Mouse (Mus musculus): ENCODE data around the gene Tcp11l2. TPM values are rescaled to one million over a fixed set of nuclear protein-coding genes. Genes with fewer than 3 reads are reported as not detected.

Gene Tcp11l2
- polyA plus RNA-seq, 2 experiments: 31.4 to 44.2 TPM

DNA sequence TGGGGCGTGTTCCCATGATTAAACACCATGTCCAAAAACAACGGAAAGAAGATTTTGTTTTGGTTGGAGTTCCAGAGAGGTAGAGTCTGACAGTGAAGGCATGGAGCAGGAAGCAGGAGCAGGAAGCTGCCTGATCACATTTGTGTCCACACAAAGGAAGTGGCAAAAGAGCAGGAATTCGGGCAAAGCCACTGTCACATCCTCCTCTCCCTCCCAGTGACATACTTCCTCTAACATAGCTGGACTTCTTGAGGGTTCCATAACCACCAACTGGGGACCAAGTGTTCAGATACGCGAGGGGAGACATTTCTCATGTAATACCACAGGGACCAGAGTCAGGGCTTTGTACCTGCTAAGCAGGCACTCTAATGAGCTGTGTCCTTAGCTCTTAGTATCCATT is 70.8 kb downstream of the Tcp11l2 start:
- Histone ChIP-seq H3K9me3 (ENCODE audit: control insufficient read depth, low read length) (no peaks in the 10 kb centered on the region), H3K27ac (no peak overlapping the region), H3K9ac (replicated peaks) (no peak overlapping the region), H3K27me3 (ENCODE audit: control insufficient read depth, insufficient read depth, low read length) (no peaks in the 10 kb centered on the region), H3K36me3 (replicated peaks; ENCODE audit: control insufficient read depth, insufficient read depth, low read depth) (peaks cover 4% of the 10 kb centered on the region; the same call in 1 of the 2 replicates), H3K4me3 (ENCODE audit: insufficient read depth in 1 of 2, low read depth in 2 of 2, low read length in 2 of 2) (no peak overlapping the region), H3K4me1 (replicated peaks; ENCODE audit: control insufficient read depth in 2 of 2, insufficient read depth in 2 of 2, low read length in 1 of 2) (peaks cover 0 to 4% of the 10 kb centered on the region in 2 experiments; a peak in 1 of 4 replicates), H3K4me2 (ENCODE audit: low read depth) (no peak overlapping the region)
- DNase-seq (ENCODE audit: low read depth in 3 of 3, low spot score in 3 of 3) (no peak), ATAC-seq (ENCODE audit: insufficient read depth) (no peak)
- TF ChIP-seq EP300 (IDR thresholded peaks at IDR 0.05; ENCODE audit: low read depth) (no peak), CTCF (IDR thresholded peaks at IDR 0.05; ENCODE audit: low read depth) (no peak)
- 58% methylated on average over 5 of the region's 5 CpGs for WGBS (ENCODE audit: insufficient replicate concordance)

DNA sequence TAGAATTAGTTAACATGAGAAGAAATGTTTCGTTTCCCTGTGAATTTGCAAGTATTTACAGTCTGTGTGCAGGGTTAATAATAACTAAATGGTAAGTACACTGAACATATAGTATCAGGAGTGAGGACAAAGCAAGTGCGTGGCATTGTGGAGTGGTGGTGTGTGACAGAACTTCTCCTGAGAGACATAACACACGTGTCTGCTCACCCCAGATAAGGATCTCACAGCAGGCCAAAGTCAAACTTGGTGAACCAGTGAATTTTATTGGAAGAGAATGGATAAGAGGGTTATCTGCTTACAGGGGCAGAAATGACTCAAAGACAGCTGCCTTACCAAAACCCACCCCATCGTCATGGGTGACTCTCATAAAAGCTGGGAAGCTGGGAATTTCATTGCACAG is 72.5 kb downstream of the Tcp11l2 start:
- Histone ChIP-seq H3K9me3 (ENCODE audit: control insufficient read depth, low read length) (no peaks in the 10 kb centered on the region), H3K27ac (no peak overlapping the region), H3K4me2 (ENCODE audit: low read depth) (no peak overlapping the region), H3K27me3 (ENCODE audit: control insufficient read depth, insufficient read depth, low read length) (no peaks in the 10 kb centered on the region), H3K4me3 (ENCODE audit: insufficient read depth in 1 of 2, low read depth in 2 of 2, low read length in 2 of 2) (no peak overlapping the region), H3K9ac (replicated peaks) (no peak overlapping the region), H3K4me1 (replicated peaks; ENCODE audit: control insufficient read depth in 2 of 2, insufficient read depth in 2 of 2, low read length in 1 of 2) (peaks cover 0 to 4% of the 10 kb centered on the region in 2 experiments; a peak in 1 of 4 replicates), H3K36me3 (replicated peaks; ENCODE audit: control insufficient read depth, insufficient read depth, low read depth) (peaks cover 8% of the 10 kb centered on the region; the same call in 1 of the 2 replicates)
- no peak for TF ChIP-seq EP300 (IDR thresholded peaks at IDR 0.05; ENCODE audit: low read depth)
- TF ChIP-seq CTCF (IDR thresholded peaks at IDR 0.05; ENCODE audit: low read depth): no peak
- WGBS (ENCODE audit: insufficient replicate concordance): 38% methylated on average over 4 of the region's 4 CpGs
- ATAC-seq (ENCODE audit: insufficient read depth) (no peak), DNase-seq (ENCODE audit: low read depth in 3 of 3, low spot score in 3 of 3) (no peak)

- TF ChIP-seq EP300 (IDR thresholded peaks at IDR 0.05; ENCODE audit: low read depth) (no peak), CTCF (IDR thresholded peaks at IDR 0.05; ENCODE audit: low read depth) (no peak)
- Histone ChIP-seq H3K36me3 (replicated peaks; ENCODE audit: control insufficient read depth, insufficient read depth, low read depth) (peaks cover 4% of the 10 kb centered on the region; the same call in 1 of the 2 replicates), H3K27me3 (ENCODE audit: control insufficient read depth, insufficient read depth, low read length) (no peaks in the 10 kb centered on the region), H3K4me1 (replicated peaks; ENCODE audit: control insufficient read depth in 2 of 2, insufficient read depth in 2 of 2, low read length in 1 of 2) (peaks cover 0 to 1% of the 10 kb centered on the region in 2 experiments; a peak in 1 of 4 replicates), H3K27ac (no peak overlapping the region), H3K9me3 (ENCODE audit: control insufficient read depth, low read length) (no peaks in the 10 kb centered on the region), H3K9ac (replicated peaks) (no peak overlapping the region), H3K4me2 (ENCODE audit: low read depth) (no peak overlapping the region), H3K4me3 (ENCODE audit: insufficient read depth in 1 of 2, low read depth in 2 of 2, low read length in 2 of 2) (no peak overlapping the region)
- WGBS (ENCODE audit: insufficient replicate concordance): 72% methylated on average over 4 of the region's 4 CpGs
- ATAC-seq (ENCODE audit: insufficient read depth) (no peak), DNase-seq (ENCODE audit: low read depth in 3 of 3, low spot score in 3 of 3) (no peak)
These were observed 77.6 kb downstream of the Tcp11l2 start for GRCm38 (mm10) chr10:84654029-84654428.

GRCm38 (mm10) chr10:84654731-84655130 is 78.3 kb downstream of the Tcp11l2 start:
- no peak overlapping the region for H3K4me3 ChIP-seq (ENCODE audit: insufficient read depth in 1 of 2, low read depth in 2 of 2, low read length in 2 of 2)
- H3K27ac ChIP-seq: no peak overlapping the region
- no peak for DNase-seq (ENCODE audit: low read depth in 3 of 3, low spot score in 3 of 3)
- WGBS (ENCODE audit: insufficient replicate concordance): 68% methylated on average over 4 of the region's 4 CpGs
- ATAC-seq (ENCODE audit: insufficient read depth): no peak
- TF ChIP-seq EP300 (IDR thresholded peaks at IDR 0.05; ENCODE audit: low read depth): no peak
- no peak for TF ChIP-seq CTCF (IDR thresholded peaks at IDR 0.05; ENCODE audit: low read depth)
- H3K4me1 ChIP-seq (replicated peaks; ENCODE audit: control insufficient read depth in 2 of 2, insufficient read depth in 2 of 2, low read length in 1 of 2): no peaks in the 10 kb centered on the region
- H3K9ac ChIP-seq (replicated peaks): no peak overlapping the region
- H3K36me3 ChIP-seq (replicated peaks; ENCODE audit: control insufficient read depth, insufficient read depth, low read depth): peaks cover 4% of the 10 kb centered on the region; the same call in 1 of the 2 replicates
- H3K9me3 ChIP-seq (ENCODE audit: control insufficient read depth, low read length): no peaks in the 10 kb centered on the region
- no peaks in the 10 kb centered on the region for H3K27me3 ChIP-seq (ENCODE audit: control insufficient read depth, insufficient read depth, low read length)
- H3K4me2 ChIP-seq (ENCODE audit: low read depth): no peak overlapping the region

GRCm38 (mm10) chr10:84656618-84657017 is 80.2 kb downstream of the Tcp11l2 start:
- no peak overlapping the region for H3K27ac ChIP-seq
- no peaks in the 10 kb centered on the region for H3K4me1 ChIP-seq (replicated peaks; ENCODE audit: control insufficient read depth in 2 of 2, insufficient read depth in 2 of 2, low read length in 1 of 2)
- ATAC-seq (ENCODE audit: insufficient read depth) (no peak), DNase-seq (ENCODE audit: low read depth in 3 of 3, low spot score in 3 of 3) (no peak)
- no peaks in the 10 kb centered on the region for H3K9me3 ChIP-seq (ENCODE audit: control insufficient read depth, low read length)
- no peaks in the 10 kb centered on the region for H3K27me3 ChIP-seq (ENCODE audit: control insufficient read depth, insufficient read depth, low read length)
- WGBS (ENCODE audit: insufficient replicate concordance): 78% methylated on average over 4 of the region's 4 CpGs
- H3K36me3 ChIP-seq (replicated peaks; ENCODE audit: control insufficient read depth, insufficient read depth, low read depth): peaks cover 4% of the 10 kb centered on the region; the same call in 1 of the 2 replicates
- no peak overlapping the region for H3K4me2 ChIP-seq (ENCODE audit: low read depth)
- no peak for TF ChIP-seq EP300 (IDR thresholded peaks at IDR 0.05; ENCODE audit: low read depth)
- TF ChIP-seq CTCF (IDR thresholded peaks at IDR 0.05; ENCODE audit: low read depth): no peak
- no peak overlapping the region for H3K4me3 ChIP-seq (ENCODE audit: insufficient read depth in 1 of 2, low read depth in 2 of 2, low read length in 2 of 2)
- no peak overlapping the region for H3K9ac ChIP-seq (replicated peaks)
